Mouse (Mus musculus) MEL (cell line): ENCODE data around the gene Nelfe. TPM values are rescaled to one million over a fixed set of nuclear protein-coding genes. Genes with fewer than 3 reads are reported as not detected.

Experiments used
- DNase-seq: peaks from one replicate; pipeline ENCODE4 v3.0.0; 2011; ENCODE audit warnings: low read depth, low spot score
- H3K27ac ChIP-seq: 2 replicates; pipeline ENCODE4 v1.5.1; 2012; ENCODE audit warnings: low read depth, mild to moderate bottlenecking, control low read depth, low read length, moderate library complexity; ENCODE audit not compliant: control insufficient read depth
- H3K27me3 ChIP-seq, 2 experiments: fragments of 150-350 bp in 1 of 2; sonication (generic) in 1 of 2; 2 replicates each; pipeline ENCODE4 v1.6.1; 2012; ENCODE audit warnings: low read length in 2 of 2, mild to moderate bottlenecking in 2 of 2, improper control_type of control experiment in 1 of 2, moderate library complexity in 1 of 2; ENCODE audit not compliant: insufficient read depth in 2 of 2, control insufficient read depth in 1 of 2
- H3K36me3 ChIP-seq, 2 experiments: 2 replicates each; pipeline ENCODE4 v1.6.1; 2012 to 2014; ENCODE audit warnings: low read length in 2 of 2, improper control_type of control experiment in 1 of 2, inconsistent platforms in 1 of 2, mild to moderate bottlenecking in 1 of 2; ENCODE audit not compliant: insufficient read depth in 2 of 2, control insufficient read depth in 1 of 2
- H3K4me1 ChIP-seq, 2 experiments: fragments of 150-350 bp in 1 of 2; sonication (generic) in 1 of 2; 2 replicates each; pipeline ENCODE4 v1.6.1; 2012; ENCODE audit warnings: low read length in 2 of 2, improper control_type of control experiment in 1 of 2, mild to moderate bottlenecking in 1 of 2; ENCODE audit not compliant: insufficient read depth in 2 of 2, control insufficient read depth in 1 of 2
- H3K4me3 ChIP-seq, 2 experiments: fragments of 150-350 bp in 1 of 2; sonication (generic) in 1 of 2; 2 replicates each; pipeline ENCODE4 v1.5.1; 2012; ENCODE audit warnings: low read depth in 2 of 2, low read length in 2 of 2, mild to moderate bottlenecking in 2 of 2, moderate library complexity in 2 of 2, control low read depth in 1 of 2, improper control_type of control experiment in 1 of 2; ENCODE audit not compliant: control insufficient read depth in 1 of 2, insufficient read depth in 1 of 2
- H3K79me2 ChIP-seq: 2 replicates; pipeline ENCODE4 v1.6.1; 2012; ENCODE audit warnings: mild to moderate bottlenecking, low read length, moderate library complexity; ENCODE audit not compliant: control insufficient read depth, poor library complexity, insufficient read depth
- H3K9ac ChIP-seq: 2 replicates; pipeline ENCODE4 v1.6.1; 2012; ENCODE audit warnings: low read depth, mild to moderate bottlenecking, control low read depth, low read length, moderate library complexity; ENCODE audit not compliant: control insufficient read depth, poor library complexity, severe bottlenecking
- H3K9me3 ChIP-seq: fragments of 150-350 bp; sonication (generic); replicated peaks from 2 replicates; pipeline ENCODE4 v1.6.1; 2012; ENCODE audit warnings: mild to moderate bottlenecking, low read length, improper control_type of control experiment, moderate library complexity; ENCODE audit not compliant: insufficient read depth
- CHD2 ChIP-seq: IDR thresholded peaks from 2 replicates; pipeline ENCODE4 v1.6.1; 2011; ENCODE audit warnings: low read length, improper control_type of control experiment
- ELF1 ChIP-seq: IDR thresholded peaks from 2 replicates; pipeline ENCODE4 v1.6.1; 2014; ENCODE audit warnings: low read depth, mild to moderate bottlenecking, inconsistent platforms, low read length, improper control_type of control experiment, moderate library complexity
- GABPA ChIP-seq: IDR thresholded peaks from 2 replicates; pipeline ENCODE4 v1.6.1; 2012; ENCODE audit warnings: low read depth, mild to moderate bottlenecking, inconsistent platforms, low read length, improper control_type of control experiment, moderate library complexity
- GATA1 ChIP-seq: IDR thresholded peaks from 2 replicates; pipeline ENCODE4 v1.6.1; 2011; ENCODE audit warnings: low read depth, low read length, improper control_type of control experiment
- JUND ChIP-seq: IDR thresholded peaks from 2 replicates; pipeline ENCODE4 v1.6.1; 2011; ENCODE audit warnings: low read depth, mild to moderate bottlenecking, improper control_type of control experiment, low read length
- MAFK ChIP-seq: IDR thresholded peaks from 2 replicates; pipeline ENCODE4 v1.6.1; 2011; ENCODE audit warnings: low read depth, mild to moderate bottlenecking, low read length, improper control_type of control experiment, borderline replicate concordance
- MYB ChIP-seq: IDR thresholded peaks from 2 replicates; pipeline ENCODE4 v1.6.1; 2011; ENCODE audit warnings: mild to moderate bottlenecking, low read depth, low read length, improper control_type of control experiment
- MYC ChIP-seq: IDR thresholded peaks from 2 replicates; pipeline ENCODE4 v1.6.1; 2011; ENCODE audit warnings: low read depth, mild to moderate bottlenecking, low read length, improper control_type of control experiment, moderate library complexity
- POLR2A ChIP-seq, 2 experiments: IDR thresholded peaks; 2 replicates each; pipeline ENCODE4 v1.6.1; 2011 to 2012; ENCODE audit warnings: low read length in 2 of 2, mild to moderate bottlenecking in 2 of 2, control low read depth in 1 of 2, improper control_type of control experiment in 1 of 2, low read depth in 1 of 2, moderate library complexity in 1 of 2; ENCODE audit not compliant: control insufficient read depth in 1 of 2, insufficient read depth in 1 of 2, poor library complexity in 1 of 2
- POLR2AphosphoS2 ChIP-seq: IDR thresholded peaks from 2 replicates; pipeline ENCODE4 v1.6.1; 2011; ENCODE audit warnings: low read length, improper control_type of control experiment
- RCOR1 ChIP-seq: IDR thresholded peaks from 2 replicates; pipeline ENCODE4 v1.6.1; 2012; ENCODE audit warnings: low read depth, mild to moderate bottlenecking, inconsistent platforms, low read length, improper control_type of control experiment
- SIN3A ChIP-seq: IDR thresholded peaks from 2 replicates; pipeline ENCODE4 v1.6.1; 2012; ENCODE audit warnings: low read length, improper control_type of control experiment, inconsistent platforms
- TCF12 ChIP-seq: IDR thresholded peaks from 2 replicates; pipeline ENCODE4 v1.6.1; 2014; ENCODE audit warnings: low read depth, mild to moderate bottlenecking, inconsistent platforms, low read length, improper control_type of control experiment, moderate library complexity
- UBTF ChIP-seq: IDR thresholded peaks from 2 replicates; pipeline ENCODE4 v1.6.1; 2012; ENCODE audit warnings: low read depth, mild to moderate bottlenecking, inconsistent platforms, low read length, improper control_type of control experiment, moderate library complexity, borderline replicate concordance; ENCODE audit not compliant: insufficient read depth
- ZC3H11A ChIP-seq: IDR thresholded peaks from 2 replicates; pipeline ENCODE4 v1.6.1; 2012; ENCODE audit warnings: low read depth, mild to moderate bottlenecking, inconsistent platforms, low read length, improper control_type of control experiment
- ZKSCAN1 ChIP-seq: IDR thresholded peaks from 2 replicates; pipeline ENCODE4 v1.6.1; 2012; ENCODE audit warnings: low read depth, mild to moderate bottlenecking, inconsistent platforms, low read length, improper control_type of control experiment, moderate library complexity
- ZMIZ1 ChIP-seq: IDR thresholded peaks from 2 replicates; pipeline ENCODE4 v1.6.1; 2012; ENCODE audit warnings: low read depth, mild to moderate bottlenecking, inconsistent platforms, low read length, improper control_type of control experiment, moderate library complexity
- polyA plus RNA-seq, 2 experiments: library from polyadenylated mRNA; stranded (reverse) in 1 of 2; unstranded in 1 of 2; fragments of >175 nt in 1 of 2; fragments of >200 nt in 1 of 2; gene quantifications; 2 replicates each; pipeline versions ENCODE4 v1.2.1 to v1.2.4; 2012; ENCODE audit warnings: low replicate concordance in 2 of 2, low read depth in 1 of 2; ENCODE audit not compliant: insufficient read length in 2 of 2, insufficient read depth in 1 of 2, missing spikeins in 1 of 2
- total RNA-seq: library from RNA; depleted of rRNA; stranded (reverse); fragments of 300-350 nt; gene quantifications from 2 replicates; pipeline ENCODE4 v1.2.3, GENCODE M21; 2012

Nelfe gene
- total and polyA plus RNA-seq, 3 experiments: 67.6 to 192 TPM; not detected in 1

DNA sequence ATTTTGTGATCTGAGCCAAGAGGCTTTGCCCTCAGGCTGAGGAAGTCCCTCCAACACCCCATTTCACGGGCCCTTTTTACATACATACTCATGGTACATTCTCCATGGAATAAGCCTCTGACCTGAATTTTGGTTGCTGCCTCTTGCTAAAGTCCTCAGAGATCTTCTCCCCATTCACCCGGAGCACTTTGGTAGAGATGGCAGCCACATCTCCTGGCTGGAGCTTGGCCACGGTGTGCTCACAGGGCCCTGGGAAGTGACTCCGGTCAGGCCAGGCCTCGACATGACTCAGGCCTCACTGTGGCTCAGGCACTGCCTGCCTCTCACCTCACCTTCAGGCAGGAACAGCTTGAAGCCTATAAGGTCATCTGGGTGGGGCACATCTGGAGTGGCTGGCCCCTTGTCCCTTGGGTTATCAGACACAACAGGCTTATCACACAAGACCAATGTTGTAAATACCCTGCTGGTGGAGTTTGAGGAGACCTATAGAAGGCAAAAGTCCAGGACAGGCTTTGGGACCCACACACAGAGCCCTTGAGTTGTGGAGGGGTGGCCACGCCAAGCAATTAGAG lies 9.4 kb upstream of the Nelfe start:
- peaks cover 7% of the 10 kb centered on the region for H3K79me2 ChIP-seq
- H3K9me3 ChIP-seq: no peaks in the 10 kb centered on the region
- no peak overlapping the region for H3K27ac ChIP-seq
- no peaks in the 10 kb centered on the region for H3K27me3 ChIP-seq
- no peak overlapping the region for H3K9ac ChIP-seq
- TF ChIP-seq JUND (no peak), GABPA (no peak), TCF12 (no peak), MAFK (no peak), MYC (no peak), ZKSCAN1 (no peak), ELF1 (no peak), ZC3H11A (no peak), ZMIZ1 (no peak), SIN3A (no peak)
- DNase-seq: no peak
- H3K4me1 ChIP-seq: peaks cover 0 to 8% of the 10 kb centered on the region in 2 experiments; a peak in 2 of 4 replicates
- H3K4me3 ChIP-seq: no peak overlapping the region
- H3K36me3 ChIP-seq: no peaks in the 10 kb centered on the region; a peak in 2 of 4 replicates

DNA sequence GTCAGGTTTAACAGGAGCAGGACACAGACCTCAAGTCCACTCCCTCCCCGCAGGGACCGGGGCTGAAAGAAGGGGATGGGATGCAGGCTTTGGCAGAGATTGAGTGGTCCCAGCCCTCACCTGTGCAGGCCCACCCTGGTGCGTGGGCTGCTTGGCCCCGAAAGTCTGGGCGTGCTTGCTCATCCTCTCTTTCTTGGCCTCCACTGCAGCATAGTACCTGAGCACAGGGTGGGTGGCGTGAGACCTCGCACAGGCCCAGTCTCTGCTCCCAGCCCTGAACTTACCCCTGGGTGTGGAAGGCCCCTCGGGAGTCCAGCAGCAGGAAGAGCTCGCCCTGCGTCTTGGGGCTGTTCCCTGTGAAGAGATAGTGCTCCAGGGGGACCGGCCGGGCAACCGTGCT lies 5.3 kb upstream of the Nelfe start:
- Histone ChIP-seq H3K4me3 (no peak overlapping the region), H3K79me2 (peaks cover 2% of the 10 kb centered on the region), H3K9ac (no peak overlapping the region), H3K36me3 (peaks cover 0 to 1% of the 10 kb centered on the region in 2 experiments; a peak in 3 of 4 replicates), H3K27ac (no peak overlapping the region), H3K4me1 (no peaks in the 10 kb centered on the region), H3K9me3 (no peaks in the 10 kb centered on the region), H3K27me3 (no peaks in the 10 kb centered on the region)
- DNase-seq: no peak
- TF ChIP-seq UBTF (no peak), ZMIZ1 (no peak), SIN3A (no peak), MYB (no peak), MAFK (no peak), ZC3H11A (no peak), ELF1 (no peak), POLR2AphosphoS2 (no peak), GATA1 (no peak), RCOR1 (no peak), GABPA (no peak), CHD2 (no peak), POLR2A (IDR thresholded peaks at IDR 0.05; ENCODE audit: control insufficient read depth in 1 of 2, insufficient read depth in 1 of 2, low read depth in 1 of 2, low read length in 2 of 2, poor library complexity in 1 of 2) (no peak)
